Mouse (Mus musculus): Measurements from ENCODE around the gene Opn4.

DNA sequence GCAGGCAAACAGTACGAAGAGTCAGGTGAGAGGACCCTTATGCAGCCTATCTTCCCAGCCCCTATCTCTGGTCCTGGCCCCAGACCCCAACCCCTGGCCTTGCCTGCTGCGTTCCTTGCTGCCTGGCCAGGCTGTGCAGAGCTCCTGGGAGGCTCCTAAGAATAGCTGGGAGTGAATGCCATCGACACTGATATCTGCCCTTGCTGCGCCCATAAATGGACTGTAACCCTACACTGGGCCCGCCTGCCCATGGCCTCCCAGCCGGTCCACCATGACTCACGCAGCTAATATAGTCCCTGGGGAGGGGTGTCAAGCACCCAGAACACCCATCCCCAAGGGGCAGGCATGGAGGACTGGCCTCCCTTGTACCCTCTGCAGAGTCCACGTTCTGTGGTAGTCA lies 11.4 kb downstream of the Opn4 start, which contains the start of gene Ldb3:
- TF ChIP-seq CTCF (IDR thresholded peaks at IDR 0.05; ENCODE audit: insufficient read depth, low read depth, low read length) (no peak), POLR2A (IDR thresholded peaks at IDR 0.05; ENCODE audit: insufficient read depth, low read depth, low read length) (no peak)
